Mouse (Mus musculus) left cerebral cortex, postnatal 25 days (tissue): ENCODE results near the gene Cabcoco1. TPM values are rescaled to one million over a fixed set of nuclear protein-coding genes. Genes with fewer than 3 reads are reported as not detected.

Experiments used
- DNase-seq, 2 experiments: peaks; one replicate each; pipeline ENCODE4 v3.0.0; 2022; ENCODE audit warnings: low spot score in 2 of 2, mixed read lengths in 1 of 2
- intact Hi-C: fragments of 180-260 bp; cut with DNase I; formaldehyde crosslinking; loops from one replicate; pipeline ENCODE4 v1.15.1; 2025
- total RNA-seq, 2 experiments: library from RNA; stranded (reverse); gene quantifications; 2 replicates each; pipeline ENCODE4 v1.2.3; 2021

The Cabcoco1 gene
- total RNA-seq, 2 experiments from 2014 or later = 1.7 to 2.4 TPM

DNA sequence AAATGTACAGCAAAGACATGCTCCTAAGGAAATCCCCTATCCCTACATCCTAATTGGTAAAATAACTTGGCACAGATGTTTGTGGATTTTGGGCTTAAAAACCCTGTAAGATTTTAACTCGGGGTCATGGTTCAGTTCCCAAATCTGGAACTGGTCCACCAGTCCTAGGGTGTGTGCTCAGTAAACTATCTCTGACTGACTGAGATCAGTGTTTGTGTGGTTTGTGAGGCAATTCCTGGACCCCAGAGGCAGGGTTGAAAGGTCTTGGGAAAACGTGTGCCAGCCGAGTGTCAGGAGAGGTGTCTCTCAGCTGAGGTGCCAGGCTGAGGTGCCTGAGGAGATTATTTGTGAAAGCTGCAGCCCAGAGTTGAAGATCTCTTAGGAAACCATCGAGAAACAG is 19.6 kb downstream of the Cabcoco1 start:
- no peak for DNase-seq
- intact Hi-C loops = no loop called here

- intact Hi-C loops = no loop called here
- peak; percentile 12 to 59 for DNase-seq
These were observed 29.2 kb downstream of the Cabcoco1 start for GRCm38 (mm10) chr10:68512433-68513019.

- intact Hi-C loops = no loop called here
- DNase-seq = no peak
These were observed 34.0 kb downstream of the Cabcoco1 start for GRCm38 (mm10) chr10:68507741-68508140.

- DNase-seq = no peak
- intact Hi-C loops = no loop called here
These were observed 35.5 kb downstream of the Cabcoco1 start for GRCm38 (mm10) chr10:68506242-68506641.

- no peak for DNase-seq
- intact Hi-C loops = no loop called here
These were observed 37.0 kb downstream of the Cabcoco1 start for GRCm38 (mm10) chr10:68504586-68505152.

- no peak for DNase-seq
- intact Hi-C loops = no loop called here
These were observed 40.6 kb downstream of the Cabcoco1 start for GRCm38 (mm10) chr10:68501067-68501466.

DNA sequence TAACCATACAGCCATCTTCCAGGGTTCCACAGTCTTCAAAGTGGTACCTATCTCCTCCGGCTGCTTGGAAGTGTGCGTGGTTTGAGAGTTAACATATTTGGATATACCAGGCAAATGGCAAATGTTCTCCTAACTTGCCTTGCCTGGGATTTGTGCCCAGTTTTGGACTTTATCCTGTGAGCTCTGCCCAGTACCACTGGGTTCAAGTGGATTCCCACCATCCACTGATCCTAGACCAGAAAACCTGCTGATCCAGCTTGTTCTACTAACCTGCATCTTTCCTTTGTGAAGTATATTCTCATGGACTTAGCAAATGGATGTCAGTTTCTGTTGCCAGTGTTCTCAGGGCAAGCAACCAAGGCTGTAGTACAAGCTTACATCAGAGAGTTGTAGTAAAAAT is 46.5 kb downstream of the Cabcoco1 start:
- intact Hi-C loops = no loop called here
- DNase-seq = no peak

DNA sequence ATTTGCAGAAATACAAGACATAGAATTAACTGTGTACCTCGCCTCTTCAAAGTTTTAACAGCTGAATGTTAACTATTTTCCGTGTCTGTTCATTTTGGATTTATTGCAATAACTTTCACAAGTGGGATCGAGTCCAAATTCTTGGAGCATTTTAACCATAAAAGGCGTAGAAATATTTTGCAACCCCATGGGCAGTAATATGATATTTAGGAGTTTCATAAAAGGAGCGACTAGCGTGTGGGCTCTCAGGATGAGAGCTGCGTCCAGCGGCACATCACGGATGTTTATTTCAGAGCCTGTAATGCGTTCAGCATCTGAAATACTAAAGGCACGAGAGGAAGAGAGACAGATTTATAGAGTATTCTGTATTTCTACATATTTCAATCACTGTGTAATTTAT is 50.1 kb downstream of the Cabcoco1 start:
- DNase-seq = no peak
- intact Hi-C loops = no loop called here

DNA sequence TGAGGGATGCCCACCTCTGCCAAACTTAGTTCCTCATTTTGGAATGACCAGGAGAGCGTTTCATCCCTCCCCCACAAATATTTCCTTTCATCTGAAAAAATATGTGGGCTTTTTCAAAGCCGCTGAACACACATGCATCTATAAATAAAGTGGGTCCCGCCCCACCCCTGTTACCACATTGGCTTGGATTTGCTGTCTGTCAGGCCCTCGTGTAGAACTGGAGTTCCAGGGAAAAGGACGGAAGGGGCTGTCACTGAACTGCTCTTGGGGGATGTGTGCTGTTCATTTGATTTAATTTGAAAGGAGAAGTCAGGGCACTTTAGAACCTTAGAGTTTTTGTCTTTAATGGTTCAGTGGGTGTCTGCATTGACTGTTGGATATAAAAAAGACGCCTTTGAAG is 50.9 kb downstream of the Cabcoco1 start:
- intact Hi-C loops = no loop called here
- no peak for DNase-seq

- no peak for DNase-seq
- intact Hi-C loops = no loop called here
These were observed 68.9 kb downstream of the Cabcoco1 start for GRCm38 (mm10) chr10:68472799-68473198.

DNA sequence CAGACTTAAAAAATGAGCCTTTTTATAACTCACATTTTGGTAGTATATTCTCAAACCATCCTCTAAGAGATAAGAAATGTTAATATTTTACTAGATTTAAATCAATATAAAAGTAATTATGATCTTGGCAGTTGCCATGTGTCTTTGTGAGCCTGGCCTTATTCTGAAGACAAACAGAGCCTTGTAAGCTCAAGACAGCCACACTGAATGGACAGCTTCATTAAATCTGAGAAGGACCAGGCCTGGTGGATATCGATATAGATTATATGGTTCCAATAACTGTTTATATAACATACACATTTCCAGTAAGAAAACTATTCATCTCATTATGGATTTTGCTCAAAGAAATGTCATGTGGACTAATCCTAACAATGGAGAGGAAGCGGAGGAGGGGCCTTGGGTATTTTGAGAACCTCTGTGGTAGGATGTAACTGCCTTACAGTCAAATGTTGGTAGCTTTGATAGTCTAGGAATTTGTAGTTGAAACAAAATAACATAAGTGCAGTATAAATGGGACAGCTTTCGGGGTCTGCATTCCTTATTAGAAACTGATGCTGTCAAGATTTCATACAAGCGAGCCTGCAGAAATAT is 75.9 kb downstream of the Cabcoco1 start:
- no peak for DNase-seq
- intact Hi-C loops = no loop called here

GRCm38 (mm10) chr10:68464943-68465342 is 76.8 kb downstream of the Cabcoco1 start:
- intact Hi-C loops = loop anchor here (5.0 kb wide), 3 partner anchors 188 to 857 kb away; partner anchors contain the start of gene Arid5b
- peak; percentile 76 to 80 for DNase-seq

DNA sequence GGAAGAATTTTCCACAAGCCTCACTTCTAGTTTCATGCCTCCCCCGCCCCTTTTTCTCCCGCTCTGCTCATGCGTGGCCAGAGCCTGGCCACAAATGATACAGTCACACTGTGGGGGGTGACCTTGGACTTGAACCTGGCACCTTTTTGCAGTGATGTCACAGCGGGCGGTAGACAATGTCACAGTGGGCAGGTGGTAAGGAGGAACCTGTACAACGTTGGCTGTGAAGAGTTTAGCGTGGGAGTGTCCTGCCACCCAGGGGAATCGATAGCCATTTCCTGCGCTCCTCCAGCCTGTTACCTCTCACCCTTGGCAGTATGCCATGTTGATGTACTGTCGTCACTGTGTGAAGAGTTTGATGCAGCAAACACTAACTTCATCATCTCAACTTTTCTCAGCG is 81.9 kb downstream of the Cabcoco1 start:
- intact Hi-C loops = loop anchor here (5.0 kb wide), 3 partner anchors 182 to 863 kb away; partner anchors contain the start of gene Arid5b
- no peak for DNase-seq

DNA sequence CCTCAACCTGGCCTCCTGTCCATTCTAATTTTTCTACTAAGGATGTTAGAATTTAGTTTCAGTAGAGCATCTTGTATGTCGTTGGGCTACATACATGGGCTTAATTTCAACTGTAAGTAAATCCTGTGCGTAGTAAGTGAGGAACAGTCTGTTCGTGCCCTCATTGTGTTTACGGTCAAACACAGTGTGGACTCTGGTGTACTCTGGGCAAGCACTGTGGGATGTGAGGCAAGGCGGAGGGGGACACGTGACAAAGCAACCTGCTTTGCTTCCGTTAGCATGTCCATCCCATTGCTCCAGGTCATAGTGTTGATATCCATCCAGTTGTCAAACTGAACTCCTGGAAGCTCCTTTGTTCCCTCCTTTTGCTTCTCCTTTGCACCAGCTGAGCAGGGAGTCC is 84.7 kb downstream of the Cabcoco1 start:
- intact Hi-C loops = no loop called here
- no peak for DNase-seq

GRCm38 (mm10) chr10:68454541-68454940 is 87.2 kb downstream of the Cabcoco1 start:
- intact Hi-C loops = no loop called here
- DNase-seq = no peak

DNA sequence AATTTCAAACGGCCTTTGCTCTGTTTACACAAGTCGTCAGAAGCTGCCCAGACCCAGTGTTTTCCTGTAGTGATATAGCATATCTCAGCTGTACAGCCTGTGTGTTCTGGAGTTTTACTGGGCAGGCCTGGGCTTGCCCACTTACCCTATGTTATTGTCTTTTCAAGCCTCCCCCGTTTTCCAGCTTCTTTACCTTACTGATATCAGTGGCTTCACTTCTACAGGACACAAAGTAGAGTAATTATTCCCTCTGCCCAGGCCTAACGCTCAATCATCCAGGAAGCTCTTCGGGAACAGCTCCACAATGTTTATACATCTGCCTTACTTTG is 94.9 kb downstream of the Cabcoco1 start:
- intact Hi-C loops = no loop called here
- DNase-seq = no peak

DNA sequence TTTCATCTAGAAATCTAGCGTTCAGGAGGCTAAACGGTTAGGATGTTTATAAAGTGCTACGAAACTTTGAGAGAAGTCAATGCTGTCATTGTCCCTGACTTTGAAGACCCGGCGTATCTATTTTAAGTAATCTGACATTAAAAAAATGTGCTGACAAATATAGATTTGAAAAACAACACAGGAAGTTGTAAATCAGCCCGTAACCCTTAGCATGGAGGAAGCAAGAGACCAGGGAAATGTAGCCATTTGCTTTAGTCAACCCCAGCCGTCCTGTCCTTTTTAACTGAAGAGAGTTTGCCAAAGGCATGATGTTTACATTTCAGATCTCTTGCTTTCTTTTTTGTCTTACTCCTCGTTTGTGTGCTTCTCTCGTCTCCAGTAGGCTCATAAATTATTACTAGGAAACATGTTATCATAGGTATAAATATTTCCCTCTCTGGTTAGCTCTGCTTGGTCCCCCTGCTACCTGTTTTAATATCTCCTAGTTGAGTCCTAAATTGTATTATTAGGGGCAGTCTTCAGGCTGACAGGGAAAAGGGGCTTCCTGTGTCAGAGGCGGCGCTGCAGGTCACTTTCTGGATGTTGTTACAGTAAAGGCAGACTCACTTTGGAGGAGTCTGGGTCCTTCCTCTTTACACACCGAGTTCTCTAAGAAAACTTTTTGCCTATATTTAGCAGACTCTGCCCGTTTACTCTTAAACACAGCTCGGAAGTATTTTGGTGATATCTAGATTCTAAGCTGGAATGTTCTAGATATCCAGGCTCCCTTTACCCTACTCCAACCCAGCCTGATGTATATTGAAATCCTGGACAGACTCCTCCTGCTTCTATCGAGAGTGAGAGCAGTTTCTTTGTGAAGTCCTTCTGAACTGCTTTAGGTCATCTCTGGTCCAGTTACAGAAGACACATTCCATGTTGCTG is 95.6 kb downstream of the Cabcoco1 start:
- intact Hi-C loops = no loop called here
- no peak for DNase-seq

DNA sequence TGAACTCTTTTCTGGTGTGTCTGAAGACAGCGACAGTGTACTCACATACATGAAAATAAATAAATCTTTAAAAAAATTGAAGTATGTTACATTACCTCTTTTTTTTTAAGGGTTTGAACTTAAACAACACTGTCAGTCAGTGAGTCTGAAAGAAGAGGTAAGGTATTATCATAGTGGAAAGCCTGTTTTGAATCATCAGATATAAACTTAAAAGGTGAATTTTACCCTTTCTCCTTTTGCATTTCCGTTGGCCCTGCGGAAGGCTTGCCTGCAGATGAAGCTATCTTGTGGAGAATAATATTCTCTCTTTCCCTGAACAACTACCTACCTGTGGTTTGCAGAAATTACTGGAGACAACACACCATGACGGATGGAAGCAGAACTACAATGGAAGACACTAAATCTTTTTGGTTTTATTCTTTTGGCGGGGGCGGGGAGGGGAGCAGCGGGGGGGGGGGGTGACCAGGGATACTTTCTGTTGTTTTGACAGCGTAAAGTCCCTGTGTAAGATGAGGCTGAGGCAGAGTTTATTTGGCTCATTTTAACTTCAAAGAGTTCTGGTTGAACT is 96.4 kb downstream of the Cabcoco1 start:
- no peak for DNase-seq
- intact Hi-C loops = no loop called here

DNA sequence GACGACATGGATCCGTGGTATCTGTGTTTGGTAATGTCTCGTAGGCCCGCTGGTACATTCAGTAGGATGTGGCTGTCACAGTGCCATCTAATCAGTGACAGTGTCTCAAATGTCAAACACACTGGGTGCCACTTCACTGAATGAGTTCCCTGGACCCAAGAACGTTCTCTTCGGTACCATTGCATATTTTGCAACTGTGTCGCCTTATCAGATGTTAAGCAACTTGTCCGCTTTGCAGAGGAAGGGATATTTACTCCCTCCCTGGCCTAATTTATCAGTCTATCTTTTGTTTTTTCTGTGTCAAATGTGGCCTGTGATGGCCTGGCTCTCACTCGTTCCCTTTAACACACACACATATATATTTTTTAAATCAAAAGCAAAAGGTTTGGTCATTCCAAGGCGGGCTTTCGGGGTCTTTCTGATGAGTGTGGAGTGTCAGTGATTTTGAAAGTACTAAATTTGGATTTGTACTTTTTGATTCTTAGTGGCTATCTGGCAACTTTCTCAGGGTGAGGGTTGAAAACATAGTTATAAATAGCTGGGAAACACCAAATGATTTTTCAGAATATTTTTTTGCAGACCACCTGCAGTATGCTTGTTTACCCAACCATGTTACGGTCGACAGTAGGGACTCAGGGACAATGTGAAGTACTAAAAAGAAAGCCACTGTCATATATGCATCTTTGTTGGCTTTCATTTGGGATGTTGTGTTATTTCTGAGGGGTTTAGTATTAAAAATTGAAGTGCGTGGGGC is 97.2 kb downstream of the Cabcoco1 start:
- DNase-seq = no peak
- intact Hi-C loops = no loop called here
